Mouse (Mus musculus): Measurements from ENCODE around the gene Asic2. TPM values are rescaled to one million over a fixed set of nuclear protein-coding genes. Genes with fewer than 3 reads are reported as not detected.

Asic2 gene
- polyA plus RNA-seq, 1 experiment = 1.0 TPM

DNA sequence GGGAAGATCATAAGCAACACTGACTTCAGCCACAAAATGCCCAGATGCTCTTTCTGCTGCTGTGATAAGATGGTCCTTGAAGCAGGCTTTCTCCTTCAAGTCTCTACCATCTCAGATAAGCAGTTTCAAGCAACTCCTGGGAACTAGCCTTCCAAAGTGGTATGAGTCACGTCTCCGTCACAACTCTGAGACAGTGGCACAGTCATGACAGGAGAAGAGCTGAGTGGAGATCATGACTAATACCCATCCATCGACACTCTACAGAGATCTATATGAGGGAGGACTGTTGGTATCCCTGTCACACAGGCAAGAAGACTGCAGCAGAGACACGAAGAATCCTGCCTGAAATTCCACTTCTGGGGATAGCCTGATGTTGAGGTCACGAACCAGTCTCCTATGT, 1049.9 kb downstream of the Asic2 start:
- DNase-seq (ENCODE audit: low read depth, low spot score) = no peak
- 82% methylated on average over 5 of the region's 5 CpGs for WGBS

DNA sequence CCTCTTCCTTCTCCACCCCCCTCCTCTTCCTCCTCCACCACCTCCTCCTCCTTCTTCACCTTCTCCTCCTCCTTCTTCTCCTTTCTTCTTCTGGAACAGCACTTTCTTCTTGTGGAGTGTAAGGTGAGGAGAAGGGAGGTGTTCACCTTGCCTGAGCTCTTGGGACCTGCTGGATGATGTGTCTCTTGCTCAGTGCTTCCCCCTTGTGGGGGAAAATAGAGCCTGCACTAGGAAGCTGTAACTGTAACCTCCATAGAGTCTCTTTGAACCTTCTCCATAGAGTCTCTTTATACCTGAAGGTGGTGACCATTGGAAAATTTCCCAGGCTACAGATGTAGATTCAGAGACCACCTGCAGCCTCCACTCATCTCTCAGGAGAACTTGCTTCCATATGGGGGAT, 1050.6 kb downstream of the Asic2 start:
- no peak for DNase-seq (ENCODE audit: low read depth, low spot score)

DNA sequence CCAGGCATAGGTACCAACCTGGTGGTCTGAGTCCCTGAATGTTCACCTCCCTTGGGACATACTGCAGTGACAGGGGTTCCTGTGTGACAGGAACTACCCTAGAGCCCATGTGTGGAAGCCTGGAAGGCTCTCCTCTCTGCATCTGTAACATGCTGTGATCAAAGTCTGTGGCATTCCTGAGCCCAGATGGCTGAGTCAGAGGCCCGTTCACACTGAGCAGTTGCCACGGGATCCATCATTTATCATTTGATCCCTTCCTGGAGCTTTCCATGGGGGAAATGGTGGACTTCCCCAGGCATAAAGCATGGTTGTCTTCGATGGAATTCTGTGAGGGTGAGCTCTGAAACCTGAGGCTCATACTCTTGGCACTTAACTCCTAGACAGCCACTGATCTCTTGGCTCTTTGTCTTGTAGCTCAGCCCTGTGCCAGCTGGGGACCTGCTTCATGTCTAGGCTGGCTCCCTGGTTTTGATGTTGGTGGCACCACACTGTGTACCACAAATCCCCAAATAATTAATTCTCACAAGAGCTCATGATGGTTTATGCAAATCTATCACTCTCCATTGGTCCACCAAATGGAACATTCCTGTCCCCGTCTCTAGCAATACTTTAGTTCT, 1054.7 kb downstream of the Asic2 start:
- no peak for DNase-seq (ENCODE audit: low read depth, low spot score)
- WGBS = 60% methylated on average over 4 of the region's 4 CpGs

DNA sequence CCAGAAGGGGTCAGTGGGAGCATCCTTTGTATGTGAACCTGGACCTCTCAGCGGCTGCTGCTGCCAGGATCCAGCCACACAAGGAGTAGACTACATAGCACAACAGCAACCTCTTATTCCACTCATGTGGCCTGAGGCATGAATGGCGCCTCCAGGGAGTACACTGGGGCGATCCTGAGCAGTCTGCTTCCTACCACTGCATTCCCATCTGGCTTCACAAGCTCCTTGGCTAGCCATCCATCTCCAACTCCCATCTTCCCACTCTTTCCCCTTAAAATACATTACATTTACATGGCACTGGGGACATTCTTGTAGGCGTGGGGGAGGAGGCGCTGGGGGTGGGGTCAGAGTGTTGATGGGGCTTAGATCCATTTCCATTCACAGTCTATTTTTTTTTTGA, 1055.5 kb downstream of the Asic2 start:
- DNase-seq (ENCODE audit: low read depth, low spot score) = no peak
- WGBS = 80% methylated on average over 5 of the region's 5 CpGs

DNA sequence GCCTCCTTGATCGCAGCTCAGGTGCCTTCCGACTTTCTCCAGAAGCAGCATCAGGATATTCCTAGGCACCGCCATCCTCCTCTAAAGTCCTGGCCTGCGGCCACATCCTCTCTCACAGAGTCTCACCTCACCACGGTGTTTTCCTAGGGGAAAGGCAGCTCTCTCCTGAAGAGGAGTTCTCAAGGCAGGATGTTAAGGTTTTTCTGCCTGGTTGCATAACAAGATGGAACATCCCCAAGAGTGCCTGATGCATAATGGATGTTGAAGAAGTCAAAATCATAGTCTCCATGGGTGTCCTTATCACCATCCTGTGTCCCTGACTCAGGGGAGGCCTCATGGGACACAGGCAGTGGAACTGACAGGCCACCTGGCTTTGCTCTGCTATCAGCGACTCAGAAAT, 1060.4 kb downstream of the Asic2 start:
- DNase-seq (ENCODE audit: low read depth, low spot score) = no peak
- 84% methylated on average over 6 of the region's 6 CpGs for WGBS

DNA sequence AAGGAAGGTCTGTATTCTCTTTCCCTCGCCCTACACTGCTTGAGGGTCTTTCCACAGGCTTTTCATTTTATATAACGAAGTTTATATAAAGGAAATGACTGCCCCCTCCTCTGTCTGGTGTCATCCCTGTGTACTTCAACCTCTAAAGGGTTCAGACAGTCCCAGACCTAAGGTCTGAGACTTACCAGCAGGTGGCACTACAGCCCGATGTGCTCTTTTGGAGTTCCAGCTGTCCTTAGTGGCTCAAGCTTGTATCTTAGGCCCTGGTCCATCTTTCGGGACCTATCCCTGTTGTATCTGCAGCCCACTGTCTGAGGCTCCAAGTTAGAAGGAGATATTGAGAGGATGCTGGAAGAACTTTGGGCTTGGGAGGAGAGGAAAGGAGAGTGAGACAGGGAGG, 1061.8 kb downstream of the Asic2 start:
- WGBS = 22% methylated on average over 4 of the region's 4 CpGs
- DNase-seq (ENCODE audit: low read depth, low spot score) = no peak

DNA sequence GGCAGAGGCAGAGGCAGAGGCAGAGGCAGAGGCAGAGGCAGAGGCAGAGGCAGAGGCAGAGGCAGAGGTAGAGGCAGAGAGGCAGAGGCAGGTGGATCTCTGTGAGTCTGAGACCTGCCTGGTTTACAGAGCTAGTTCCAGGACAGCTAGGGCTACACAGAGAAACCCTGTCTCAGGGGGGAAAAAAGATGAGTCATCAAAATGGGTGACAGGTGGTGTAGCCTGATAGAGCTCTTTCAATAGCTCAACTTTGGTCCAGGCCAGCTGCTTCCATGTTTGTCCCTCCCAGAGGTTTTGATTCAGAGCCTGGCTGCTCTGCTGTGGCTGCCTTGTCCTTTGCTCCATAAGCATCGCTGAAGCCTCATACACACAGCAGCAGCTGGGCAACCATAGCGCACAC, 1063.7 kb downstream of the Asic2 start:
- WGBS = 76% methylated on average over 2 of the region's 2 CpGs
- no peak for DNase-seq (ENCODE audit: low read depth, low spot score)

DNA sequence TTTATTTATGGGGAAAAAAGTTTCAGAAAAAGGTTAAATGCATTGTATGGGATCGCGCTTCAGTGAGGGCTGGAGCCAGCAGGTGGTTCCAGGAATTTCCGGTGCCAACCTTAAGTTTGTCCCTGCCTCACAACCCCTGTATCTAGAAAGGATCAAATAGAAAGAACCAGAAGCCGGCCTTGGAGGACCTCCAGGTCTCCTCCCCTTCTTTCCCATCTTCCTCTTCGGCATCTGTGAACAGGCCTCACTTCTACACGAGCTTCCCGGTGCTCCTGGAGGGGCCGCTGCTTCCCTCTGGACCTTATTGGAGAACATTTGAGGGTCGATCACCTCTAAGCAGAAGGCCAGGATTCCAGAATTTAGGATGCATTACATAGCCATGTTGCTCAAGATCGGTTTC, 1064.8 kb downstream of the Asic2 start:
- 88% methylated on average over 10 of the region's 10 CpGs for WGBS
- no peak for DNase-seq (ENCODE audit: low read depth, low spot score)

DNA sequence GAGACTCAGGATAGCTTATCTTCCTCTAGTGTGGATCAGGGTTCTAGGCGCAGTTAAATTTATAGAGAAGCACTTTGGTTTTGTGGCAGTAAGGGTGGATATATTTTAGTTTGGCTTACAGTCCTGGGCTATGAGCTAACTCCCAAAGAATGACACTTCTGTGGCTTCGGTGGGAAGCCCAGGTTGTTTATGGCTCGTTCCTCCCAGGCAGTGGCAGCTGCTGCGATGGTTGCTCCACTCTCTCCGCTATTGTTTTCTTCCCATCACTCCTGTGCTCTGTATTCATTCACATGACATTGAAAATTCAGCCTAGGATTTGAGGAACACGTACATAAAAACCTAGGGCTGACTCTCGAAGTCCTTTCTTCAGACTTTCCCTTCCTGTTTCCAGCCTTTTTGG, 1065.6 kb downstream of the Asic2 start:
- 39% methylated on average over 7 of the region's 7 CpGs for WGBS

DNA sequence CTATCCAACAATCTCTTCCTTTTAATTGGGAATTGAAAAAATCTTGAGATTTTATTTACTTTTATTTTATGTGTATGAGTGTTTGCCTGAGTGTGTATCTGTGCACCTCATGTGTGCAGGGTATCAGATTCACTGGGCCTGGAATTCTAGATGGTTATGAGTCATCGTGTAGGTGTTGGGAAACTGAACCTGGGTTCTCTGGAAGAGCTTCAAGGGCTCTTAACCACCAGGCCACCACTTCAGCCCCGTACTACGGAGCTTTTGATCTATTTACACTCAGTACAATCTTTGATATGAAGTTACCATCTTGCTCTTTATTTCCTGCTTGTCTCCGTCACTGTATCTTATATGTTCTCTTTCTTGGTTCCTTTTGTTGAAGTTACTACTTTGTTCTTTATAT, 1067.7 kb downstream of the Asic2 start:
- 73% methylated on average over 4 of the region's 4 CpGs for WGBS
- no peak for DNase-seq (ENCODE audit: low read depth, low spot score)

More for the DNA sequence above, 1065.6 kb downstream of the Asic2 start:
- DNase-seq (ENCODE audit: low read depth, low spot score) = no peak

DNA sequence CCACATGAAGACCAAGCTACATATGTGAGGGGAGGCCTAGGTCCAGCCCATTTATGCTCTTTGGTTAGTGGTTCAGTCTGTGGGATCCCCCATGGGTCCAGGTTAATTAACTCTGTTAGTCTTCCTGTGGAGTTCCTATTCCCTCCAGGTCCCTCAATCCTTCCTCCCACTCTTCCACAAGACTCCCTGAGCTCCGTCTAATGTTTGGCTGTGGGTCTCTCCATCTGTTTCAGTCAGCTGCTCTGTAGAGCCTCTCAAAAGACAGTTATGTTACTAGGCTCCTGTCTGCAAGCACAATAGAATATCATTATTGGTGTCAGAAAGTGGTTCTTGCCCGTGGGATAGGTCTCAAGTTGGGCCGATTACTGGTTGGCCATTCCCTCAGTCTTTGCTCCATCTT, 1072.4 kb downstream of the Asic2 start:
- no peak for DNase-seq (ENCODE audit: low read depth, low spot score)
- 91% methylated on average over 3 of the region's 3 CpGs for WGBS

DNA sequence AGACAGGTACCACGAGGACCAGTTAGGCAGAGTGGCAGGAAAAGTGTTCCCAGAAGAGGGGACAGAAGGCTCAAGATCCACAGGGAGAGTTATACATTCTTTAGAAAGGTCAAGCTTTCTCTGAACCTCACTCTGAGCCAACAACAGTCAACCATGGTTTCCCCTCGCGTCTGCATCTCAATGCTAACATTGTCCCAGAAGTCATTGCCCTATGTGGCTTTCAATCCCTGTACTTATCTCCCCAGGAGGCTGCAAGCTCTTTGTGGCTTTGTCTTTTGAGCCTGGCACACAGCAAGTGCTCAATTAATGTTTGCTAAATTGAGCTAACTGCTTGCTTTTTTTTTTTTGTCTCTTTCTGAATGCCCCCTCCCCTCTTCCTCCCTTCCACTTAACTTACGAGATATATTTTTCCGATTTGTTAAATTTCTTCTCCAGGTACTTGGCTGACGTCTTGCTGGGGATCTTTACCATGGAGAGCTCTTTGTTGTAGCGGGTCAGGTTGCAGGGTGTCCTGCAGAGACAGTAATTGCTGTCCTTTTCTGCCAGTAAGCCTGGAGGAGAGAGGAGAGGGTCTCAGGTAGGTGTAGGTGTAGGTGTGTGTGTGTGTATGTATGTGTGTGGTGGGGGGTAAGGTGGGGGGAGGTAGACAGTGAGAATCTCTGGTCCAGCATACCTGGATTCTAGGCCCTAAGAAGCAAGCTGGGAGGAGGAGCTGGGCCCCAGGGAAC, 1078.8 kb downstream of the Asic2 start:
- 27% methylated on average over 7 of the region's 7 CpGs for WGBS
- no peak for DNase-seq (ENCODE audit: low read depth, low spot score)

DNA sequence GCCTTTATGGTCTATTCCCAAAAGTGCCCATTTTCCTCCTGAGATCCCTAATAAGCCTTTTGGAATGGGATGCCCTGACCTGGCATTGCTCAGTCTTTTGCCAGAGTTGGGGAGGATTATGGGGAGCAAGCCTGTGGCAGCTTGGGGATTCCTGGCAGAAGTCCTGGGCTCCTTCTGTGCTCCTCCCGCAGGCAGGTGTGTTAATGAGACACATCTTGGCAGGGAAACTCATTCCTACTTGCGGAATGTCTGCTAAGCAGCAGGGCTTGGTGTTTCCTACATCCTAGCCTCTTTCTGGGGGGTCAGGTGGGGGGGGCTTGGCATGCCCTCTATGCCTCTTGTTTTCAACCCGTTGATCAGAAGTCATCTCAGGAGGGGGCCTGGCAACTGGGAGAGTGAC, 1081.2 kb downstream of the Asic2 start:
- WGBS = 51% methylated on average over 3 of the region's 3 CpGs
- no peak for DNase-seq (ENCODE audit: low read depth, low spot score)

DNA sequence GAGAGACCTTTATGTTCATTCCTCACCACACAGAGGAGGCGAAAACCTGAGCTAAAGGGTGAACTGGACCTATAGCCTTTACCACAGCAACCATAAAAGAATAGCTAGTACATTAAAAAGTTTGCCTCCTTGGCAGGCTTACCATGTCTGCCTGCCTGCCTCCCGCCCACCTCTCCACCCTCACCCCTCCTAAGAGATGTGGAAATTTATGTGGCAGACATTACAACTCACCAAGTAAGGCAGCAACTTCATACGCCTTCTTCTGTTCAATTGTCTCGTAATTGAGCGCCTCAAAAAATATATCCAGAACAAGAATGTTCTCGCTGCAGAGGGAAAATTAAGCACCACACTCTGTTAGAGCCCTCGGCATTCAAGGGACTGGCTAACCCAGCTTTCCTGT, 1081.9 kb downstream of the Asic2 start:
- no peak for DNase-seq (ENCODE audit: low read depth, low spot score)
- WGBS = 69% methylated on average over 7 of the region's 7 CpGs

DNA sequence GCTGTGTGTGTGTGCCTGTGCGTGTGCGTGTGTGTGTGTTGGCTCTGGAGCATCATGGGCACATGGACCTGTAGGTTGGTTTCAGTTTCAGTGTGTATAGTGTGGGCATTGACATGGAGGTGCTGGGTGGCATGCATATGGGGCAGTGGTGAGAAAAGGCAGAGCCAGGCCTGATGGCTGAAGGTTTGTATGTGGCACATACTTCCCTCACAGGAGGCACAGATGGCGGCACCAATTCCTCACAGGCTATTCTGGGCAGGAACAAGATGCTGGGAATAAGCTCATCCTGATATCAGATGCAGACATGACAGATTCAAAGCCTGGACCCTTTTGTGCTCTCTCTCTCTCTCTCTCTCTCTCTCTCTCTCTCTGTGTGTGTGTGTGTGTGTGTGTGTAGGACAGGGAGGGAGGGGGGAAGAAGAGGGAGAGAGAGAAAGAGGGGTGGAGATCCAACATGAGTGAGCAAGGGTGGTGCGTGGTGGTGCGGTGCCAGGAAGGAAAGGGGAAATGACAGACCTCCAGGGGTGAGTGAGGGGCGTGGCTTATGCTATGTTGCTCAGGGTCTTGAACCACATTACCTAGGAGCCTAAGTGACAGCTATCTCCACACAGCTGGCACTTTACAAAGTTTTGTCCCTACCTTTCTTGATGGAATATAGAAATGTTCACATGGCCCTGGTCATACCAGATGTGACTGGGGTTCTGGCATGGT, 1083.6 kb downstream of the Asic2 start:
- 66% methylated on average over 6 of the region's 6 CpGs for WGBS
- no peak for DNase-seq (ENCODE audit: low read depth, low spot score)

DNA sequence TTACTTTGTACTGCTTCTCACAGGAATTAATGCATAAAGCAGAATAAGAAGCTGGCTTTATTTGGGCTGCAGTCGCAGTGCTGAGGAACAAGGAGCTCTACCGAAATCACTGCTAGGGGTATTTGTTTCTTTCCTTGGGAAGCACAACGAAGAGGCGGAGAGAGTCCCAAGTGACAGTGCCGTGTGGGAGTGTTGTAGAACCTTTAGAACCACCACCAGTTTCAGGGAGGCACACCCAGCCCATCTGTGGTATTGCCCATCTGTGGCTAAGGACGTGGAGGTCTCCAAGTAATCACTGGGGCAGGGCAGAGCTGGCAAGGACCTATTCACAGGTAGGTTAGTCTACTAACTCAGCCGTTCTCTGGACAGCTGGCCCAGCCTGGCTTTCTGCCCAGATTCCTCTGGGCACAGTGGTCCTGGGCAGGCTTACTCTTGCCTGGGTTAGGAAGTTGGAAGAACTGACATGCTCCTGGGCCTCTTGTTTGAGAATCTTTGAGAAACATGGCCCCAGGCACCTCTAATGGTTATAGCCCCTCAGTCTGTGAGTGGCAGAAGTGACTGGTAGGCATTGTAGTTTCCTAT, 1085.9 kb downstream of the Asic2 start:
- no peak for DNase-seq (ENCODE audit: low read depth, low spot score)
- WGBS = 59% methylated on average over 7 of the region's 7 CpGs

DNA sequence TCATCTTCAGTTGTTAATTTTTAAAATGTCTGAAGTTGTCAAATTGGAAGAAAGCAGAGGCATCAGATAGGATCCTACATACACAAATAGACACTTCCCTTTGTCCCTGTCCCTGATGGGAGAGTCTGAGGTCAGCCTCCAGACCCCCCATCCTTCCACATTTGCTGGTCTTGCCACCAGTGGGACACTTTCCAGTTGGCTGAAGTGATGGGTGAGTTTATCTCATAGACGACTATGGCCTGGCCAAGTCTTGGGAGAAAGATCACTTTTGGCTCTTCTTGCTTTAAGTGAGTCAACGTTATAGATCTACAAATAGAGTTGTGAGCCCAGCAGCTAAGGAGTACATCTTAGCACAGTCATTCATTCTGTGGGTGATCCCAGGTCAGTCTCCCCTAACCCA, 1090.2 kb downstream of the Asic2 start:
- DNase-seq (ENCODE audit: low read depth, low spot score) = no peak
- 64% methylated on average over 2 of the region's 2 CpGs for WGBS

DNA sequence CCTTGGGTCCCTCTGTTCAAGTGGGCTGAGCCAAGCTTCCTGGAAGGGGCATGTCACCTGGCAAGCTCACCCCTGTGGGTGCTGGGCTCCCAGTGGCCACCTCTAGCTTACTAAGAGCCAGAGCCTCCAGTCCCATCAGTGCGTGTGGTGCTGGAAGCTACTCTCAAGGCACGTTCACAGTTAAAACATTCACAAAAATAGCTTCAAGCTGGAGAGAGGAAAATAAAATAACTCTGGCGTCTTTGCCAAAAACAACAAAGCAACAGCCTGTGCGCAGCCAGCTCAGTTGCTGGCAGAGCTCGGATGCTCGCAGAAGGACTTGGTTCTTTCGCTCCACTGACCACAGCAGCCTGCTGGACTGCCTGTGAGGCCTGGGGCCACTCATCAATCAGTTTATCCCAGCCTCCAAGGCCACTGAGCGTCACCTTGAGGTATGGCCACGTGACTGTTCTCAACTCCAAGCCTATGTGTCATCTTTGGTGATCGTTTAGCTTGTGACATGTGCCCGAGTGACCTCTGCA, 1091.1 kb downstream of the Asic2 start:
- 43% methylated on average over 11 of the region's 11 CpGs for WGBS
- no peak for DNase-seq (ENCODE audit: low read depth, low spot score)

DNA sequence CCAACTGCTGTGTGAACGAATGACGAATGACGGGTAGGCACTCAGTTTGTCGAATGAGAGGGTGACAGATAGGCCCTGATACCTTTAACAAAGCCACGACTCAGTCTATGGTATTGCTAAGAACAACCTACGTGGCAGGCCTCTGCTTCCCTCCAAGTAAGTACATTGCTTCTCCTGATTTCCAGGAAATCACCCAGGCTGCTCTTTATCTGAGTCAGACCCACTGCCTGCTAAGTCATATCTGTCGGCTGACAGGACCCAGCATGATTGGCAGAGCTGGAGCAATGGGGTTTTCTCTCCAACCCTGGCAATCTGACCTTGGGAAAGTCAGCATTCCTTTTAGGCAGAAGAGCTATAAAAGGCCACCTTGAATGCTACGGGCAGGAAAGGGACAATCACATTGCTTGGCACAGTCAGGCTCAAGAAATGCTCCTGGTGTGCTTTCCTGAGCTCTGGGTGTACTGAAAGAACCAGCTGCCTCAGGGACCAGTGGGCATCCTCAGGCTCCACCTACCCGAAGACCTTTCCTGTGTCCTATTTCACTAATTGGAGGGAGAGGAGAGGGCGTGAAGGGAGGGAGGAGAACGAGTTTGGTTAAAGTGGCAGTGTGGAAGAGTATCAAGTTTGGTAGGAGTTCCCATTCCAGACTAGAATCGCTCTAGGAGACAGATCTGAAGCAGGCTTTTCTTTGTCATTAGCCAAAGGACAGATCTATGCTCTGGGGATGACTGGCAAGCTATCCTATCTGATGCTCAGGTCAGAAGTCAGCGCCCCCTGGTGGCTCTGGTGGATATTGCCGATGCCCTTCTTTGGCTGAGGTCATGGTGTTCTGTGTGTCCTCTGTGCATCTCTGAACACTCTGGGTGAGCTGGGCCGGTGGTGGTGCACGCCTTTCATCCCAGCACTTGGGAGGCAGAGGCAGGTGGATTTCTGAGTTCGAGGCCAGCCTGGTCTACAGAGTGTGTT, 1095.5 kb downstream of the Asic2 start:
- peak; percentile 44 for DNase-seq (ENCODE audit: low read depth, low spot score)
- WGBS = 57% methylated on average over 17 of the region's 17 CpGs

All from large intestine, adult 2 months (tissue).